ENCODE assay signal across 25 mouse cellular contexts in the genomic region with DNA sequence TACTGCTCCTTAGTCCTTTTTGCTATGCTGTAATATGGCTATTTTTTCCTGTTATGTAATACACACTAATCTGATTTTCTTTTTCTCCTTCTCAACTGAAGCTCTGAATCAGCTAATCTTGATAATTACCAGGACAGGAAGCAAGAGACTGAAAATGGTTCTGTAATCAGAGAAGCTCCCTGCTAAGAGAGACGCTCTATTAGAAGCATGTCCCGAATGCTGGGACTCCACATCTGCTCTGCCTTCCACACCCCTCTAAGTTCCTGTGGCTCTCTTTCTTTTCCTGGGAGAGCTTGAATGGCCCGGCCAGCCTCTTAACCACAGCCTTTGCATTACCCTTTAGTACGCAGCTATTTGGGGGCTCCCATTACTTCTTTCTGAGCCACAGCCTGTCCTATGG. TPM values are rescaled to one million over a fixed set of nuclear protein-coding genes. Genes with fewer than 3 reads are reported as not detected.
DNase-seq lines count a peak whose midpoint lies in the region; ATAC-seq lines count a peak whose summit lies in the region.
"Had no signal": no experiment of that assay in that cellular context is flagged by ENCODE, and none has a peak within 500 bp of the region (broad histone marks: within the 10 kb centered on the region; RNA-seq: fewer than 3 reads in every experiment).

No protein-coding gene starts in this region.

- no peak overlapping the region for H3K4me2 ChIP-seq in embryonic facial prominence, embryonic 14.5 days (ENCODE audit: low read depth, low read length)
- H3K4me2 ChIP-seq in midbrain, embryonic 11.5 days, result no peak overlapping the region
- H3K4me2 ChIP-seq in midbrain, embryonic 15.5 days, result no peak overlapping the region
- H3K4me2 ChIP-seq in intestine, embryonic 16.5 days (ENCODE audit: low read depth, low read length), result no peak overlapping the region
- no peak overlapping the region for H3K4me2 ChIP-seq in hindbrain, embryonic 16.5 days (ENCODE audit: low read length)
- H3K4me2 ChIP-seq: embryonic facial prominence, embryonic 13.5 days; heart, embryonic 11.5 days; hindbrain, embryonic 12.5 days; hindbrain, embryonic 15.5 days had no signal

- ATAC-seq in embryonic facial prominence, embryonic 14.5 days (ENCODE audit: low read depth), result peak; percentile 33; the same call in 1 of the 2 replicates
- no peak for ATAC-seq in midbrain, embryonic 11.5 days (ENCODE audit: low FRiP score)
- no peak for ATAC-seq in midbrain, embryonic 15.5 days (replicated peaks)
- ATAC-seq in intestine, embryonic 16.5 days, result no peak
- no peak for ATAC-seq in hindbrain, embryonic 16.5 days
- ATAC-seq: forebrain, embryonic 14.5 days; Patski had no signal

- H3K4me3 ChIP-seq in embryonic facial prominence, embryonic 14.5 days (ENCODE audit: low read depth, low read length), result no peak overlapping the region
- no peak overlapping the region for H3K4me3 ChIP-seq in embryonic facial prominence, embryonic 10.5 days
- no peak overlapping the region for H3K4me3 ChIP-seq in midbrain, embryonic 11.5 days (ENCODE audit: low read depth, low read length)
- no peak overlapping the region for H3K4me3 ChIP-seq in midbrain, embryonic 15.5 days
- H3K4me3 ChIP-seq in intestine, embryonic 16.5 days (ENCODE audit: low read length), result no peak overlapping the region
- no peak overlapping the region for H3K4me3 ChIP-seq in hindbrain, embryonic 16.5 days (ENCODE audit: low read length)
- H3K4me3 ChIP-seq: embryonic facial prominence, embryonic 13.5 days; forebrain, embryonic 10.5 days; gastrocnemius, adult 2 months; hindbrain, embryonic 12.5 days; hindbrain, embryonic 15.5 days had no signal

- no peaks in the 10 kb centered on the region for H3K9me3 ChIP-seq in embryonic facial prominence, embryonic 14.5 days (ENCODE audit: control insufficient read depth, low read length)
- no peaks in the 10 kb centered on the region for H3K9me3 ChIP-seq in embryonic facial prominence, embryonic 10.5 days
- H3K9me3 ChIP-seq in midbrain, embryonic 11.5 days (ENCODE audit: control insufficient read depth, low read length), result no peaks in the 10 kb centered on the region
- H3K9me3 ChIP-seq in midbrain, embryonic 15.5 days, result no peaks in the 10 kb centered on the region
- no peaks in the 10 kb centered on the region for H3K9me3 ChIP-seq in intestine, embryonic 16.5 days (ENCODE audit: control insufficient read depth, low read length)
- no peaks in the 10 kb centered on the region for H3K9me3 ChIP-seq in hindbrain, embryonic 16.5 days (ENCODE audit: control insufficient read depth, low read length)
- H3K9me3 ChIP-seq: embryonic facial prominence, embryonic 13.5 days; forebrain, embryonic 10.5 days; hindbrain, embryonic 12.5 days; hindbrain, embryonic 15.5 days had no signal

- WGBS in embryonic facial prominence, embryonic 14.5 days, result 27% methylated on average over 4 of the region's 4 CpGs
- 50% methylated on average over 4 of the region's 4 CpGs for WGBS in embryonic facial prominence, embryonic 10.5 days
- WGBS in midbrain, embryonic 11.5 days, result 65% methylated on average over 4 of the region's 4 CpGs
- WGBS in midbrain, embryonic 15.5 days, result 72% methylated on average over 4 of the region's 4 CpGs
- 64% methylated on average over 4 of the region's 4 CpGs for WGBS in intestine, embryonic 16.5 days
- 73% methylated on average over 4 of the region's 4 CpGs for WGBS in hindbrain, embryonic 16.5 days

- DNase-seq in embryonic facial prominence, embryonic 14.5 days (ENCODE audit: low spot score), result peak; percentile 15
- no peak for DNase-seq in embryonic facial prominence, embryonic 10.5 days (ENCODE audit: low spot score)
- DNase-seq in midbrain, embryonic 11.5 days (ENCODE audit: low spot score, missing footprints), result peak; percentile 49
- peak; percentile 12 for DNase-seq in retina, postnatal 1 day
- DNase-seq: adrenal gland, postnatal 10 days; adrenal gland, postnatal 36 days; cerebellum, adult 11 months; cerebellum, adult 2 months; cerebellum, adult 9-11 months; cerebellum, postnatal 25 days; gastrocnemius, adult 2 months; gastrocnemius, postnatal 14 days; heart, adult 11 months had no signal

- H3K9ac ChIP-seq in embryonic facial prominence, embryonic 14.5 days (ENCODE audit: low read depth, low read length), result no peak overlapping the region
- H3K9ac ChIP-seq in midbrain, embryonic 11.5 days (ENCODE audit: low read length), result no peak overlapping the region
- no peak overlapping the region for H3K9ac ChIP-seq in midbrain, embryonic 15.5 days
- H3K9ac ChIP-seq in intestine, embryonic 16.5 days (ENCODE audit: low read depth, low read length), result no peak overlapping the region
- H3K9ac ChIP-seq in hindbrain, embryonic 16.5 days (ENCODE audit: low read depth, low read length), result no peak overlapping the region
- H3K9ac ChIP-seq: embryonic facial prominence, embryonic 13.5 days; hindbrain, embryonic 12.5 days; hindbrain, embryonic 15.5 days had no signal

- no peak overlapping the region for H3K27ac ChIP-seq in embryonic facial prominence, embryonic 14.5 days (replicated peaks; ENCODE audit: low read depth, low read length)
- no peak overlapping the region for H3K27ac ChIP-seq in embryonic facial prominence, embryonic 10.5 days (replicated peaks)
- no peak overlapping the region for H3K27ac ChIP-seq in midbrain, embryonic 11.5 days (ENCODE audit: low read depth, low read length)
- no peak overlapping the region for H3K27ac ChIP-seq in midbrain, embryonic 15.5 days
- no peak overlapping the region for H3K27ac ChIP-seq in intestine, embryonic 16.5 days (ENCODE audit: low read length)
- no peak overlapping the region for H3K27ac ChIP-seq in hindbrain, embryonic 16.5 days (ENCODE audit: low read depth, low read length)
- H3K27ac ChIP-seq: embryonic facial prominence, embryonic 13.5 days; forebrain, embryonic 10.5 days; gastrocnemius, adult 2 months; hindbrain, embryonic 12.5 days; hindbrain, embryonic 15.5 days had no signal

- H3K27me3 ChIP-seq in embryonic facial prominence, embryonic 14.5 days (replicated peaks; ENCODE audit: control insufficient read depth, insufficient read depth, low read length), result no peaks in the 10 kb centered on the region
- no peaks in the 10 kb centered on the region for H3K27me3 ChIP-seq in embryonic facial prominence, embryonic 10.5 days (replicated peaks; ENCODE audit: low read depth, poor library complexity, severe bottlenecking)
- no peaks in the 10 kb centered on the region for H3K27me3 ChIP-seq in midbrain, embryonic 11.5 days (ENCODE audit: control insufficient read depth, insufficient read depth, low read length)
- H3K27me3 ChIP-seq in midbrain, embryonic 15.5 days (replicated peaks), result no peaks in the 10 kb centered on the region
- H3K27me3 ChIP-seq in intestine, embryonic 16.5 days (replicated peaks; ENCODE audit: control insufficient read depth, insufficient read depth, low read length), result no peaks in the 10 kb centered on the region
- no peaks in the 10 kb centered on the region for H3K27me3 ChIP-seq in hindbrain, embryonic 16.5 days (replicated peaks; ENCODE audit: control insufficient read depth, insufficient read depth, low read length)
- H3K27me3 ChIP-seq: embryonic facial prominence, embryonic 13.5 days; hindbrain, embryonic 15.5 days; Patski had no signal

- H3K36me3 ChIP-seq in embryonic facial prominence, embryonic 14.5 days (ENCODE audit: control insufficient read depth, insufficient read depth, low read length), result no peaks in the 10 kb centered on the region
- no peaks in the 10 kb centered on the region for H3K36me3 ChIP-seq in embryonic facial prominence, embryonic 10.5 days (replicated peaks)
- H3K36me3 ChIP-seq in midbrain, embryonic 11.5 days (ENCODE audit: control insufficient read depth, insufficient read depth, low read length), result no peaks in the 10 kb centered on the region
- no peaks in the 10 kb centered on the region for H3K36me3 ChIP-seq in midbrain, embryonic 15.5 days (replicated peaks)
- no peaks in the 10 kb centered on the region for H3K36me3 ChIP-seq in intestine, embryonic 16.5 days (ENCODE audit: control insufficient read depth, insufficient read depth, low read length)
- no peaks in the 10 kb centered on the region for H3K36me3 ChIP-seq in hindbrain, embryonic 16.5 days (ENCODE audit: control insufficient read depth, insufficient read depth, low read length)
- H3K36me3 ChIP-seq: embryonic facial prominence, embryonic 13.5 days; forebrain, embryonic 10.5 days; hindbrain, embryonic 12.5 days; hindbrain, embryonic 15.5 days had no signal

- peaks cover 5% of the 10 kb centered on the region for H3K4me1 ChIP-seq in embryonic facial prominence, embryonic 14.5 days (ENCODE audit: control insufficient read depth, insufficient read depth, low read length)
- peaks cover 25% of the 10 kb centered on the region for H3K4me1 ChIP-seq in embryonic facial prominence, embryonic 10.5 days
- H3K4me1 ChIP-seq in midbrain, embryonic 11.5 days (ENCODE audit: control insufficient read depth, insufficient read depth, low read length), result no peaks in the 10 kb centered on the region
- H3K4me1 ChIP-seq in midbrain, embryonic 15.5 days, result 0 out of 2 replicates have a peak, but pooled peaks cover 5% of the 10 kb centered on the region
- no peaks in the 10 kb centered on the region for H3K4me1 ChIP-seq in intestine, embryonic 16.5 days (ENCODE audit: control insufficient read depth, insufficient read depth, low read length)
- H3K4me1 ChIP-seq in hindbrain, embryonic 16.5 days (ENCODE audit: control insufficient read depth, insufficient read depth, low read depth, low read length), result no peaks in the 10 kb centered on the region; the same call in 1 of the 2 replicates
- H3K4me1 ChIP-seq: hindbrain, embryonic 15.5 days had no signal

RNA-seq across cellular contexts. Expression of gene Gm11099, which starts 45.8 kb away (rescaled TPM):
- not detected in 2 replicates for polyA plus RNA-seq in embryonic facial prominence, embryonic 14.5 days (2014; fragmentation: Nextera tagmentation; extraction: Ambion mirVana)
- polyA plus RNA-seq in embryonic facial prominence, embryonic 10.5 days (2016; fragmentation: Nextera tagmentation; extraction: Ambion mirVana), result not detected in 2 replicates
- not detected in 2 replicates for polyA plus RNA-seq in midbrain, embryonic 11.5 days (2014; fragmentation: Nextera tagmentation; extraction: Ambion mirVana)
- not detected in 2 replicates for polyA plus RNA-seq in midbrain, embryonic 15.5 days (2015; fragmentation: Nextera tagmentation; extraction: Ambion mirVana)
- not detected in 2 replicates for polyA plus RNA-seq in intestine, embryonic 16.5 days (2015; fragmentation: Nextera tagmentation; extraction: Ambion mirVana)
- polyA plus RNA-seq in hindbrain, embryonic 16.5 days (2015; fragmentation: Nextera tagmentation; extraction: Ambion mirVana), result not detected in 2 replicates
- polyA plus RNA-seq: cerebellum, adult 2 months; embryonic facial prominence, embryonic 13.5 days; forebrain, embryonic 10.5 days; forebrain, embryonic 14.5 days; heart, embryonic 11.5 days; heart, embryonic 14.5 days; heart, postnatal 0 days; hindbrain, embryonic 12.5 days; hindbrain, embryonic 15.5 days; Patski had no signal
